Mouse (Mus musculus): ENCODE data around the gene Ccdc88b. TPM values are rescaled to one million over a fixed set of nuclear protein-coding genes. Genes with fewer than 3 reads are reported as not detected.
A peak's percentile ranks its signal among the peaks of the same experiment; 100 is the strongest.

The Ccdc88b gene
- total RNA-seq, 4 experiments from 2014 or later = 0.29 to 0.70 (median 0.46) TPM

DNA sequence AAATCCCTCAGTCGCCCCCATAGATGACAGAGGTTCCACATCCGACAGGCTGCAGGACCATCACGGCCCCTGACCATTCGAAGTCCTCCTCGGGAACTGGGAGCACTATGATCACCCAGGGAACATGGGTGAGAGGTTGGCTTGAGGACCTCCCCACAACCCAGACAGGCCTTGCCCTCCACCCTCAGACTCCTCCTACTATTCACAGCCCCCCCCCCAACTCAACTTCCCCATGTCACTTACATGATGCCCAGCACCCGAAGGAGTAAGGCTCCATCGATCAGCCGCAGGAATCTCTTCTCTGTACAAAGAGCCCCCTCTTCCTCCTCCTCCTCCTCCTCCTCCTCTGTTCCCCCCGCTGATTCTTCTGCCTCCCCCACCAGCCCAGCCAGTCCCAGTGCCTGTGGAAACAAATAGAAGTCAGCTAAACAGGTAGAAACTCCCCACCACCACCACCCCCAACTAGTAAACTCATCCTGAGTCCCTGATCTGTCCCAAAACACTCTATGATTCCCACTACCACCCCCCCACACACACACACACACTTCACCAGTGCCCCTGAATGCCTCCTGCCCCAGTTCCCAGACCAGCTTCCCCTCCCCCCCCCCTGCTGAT lies 513 bp downstream of the Ccdc88b start:
- DNase-seq (ENCODE audit: low spot score in 2 of 2) = no peak

DNA sequence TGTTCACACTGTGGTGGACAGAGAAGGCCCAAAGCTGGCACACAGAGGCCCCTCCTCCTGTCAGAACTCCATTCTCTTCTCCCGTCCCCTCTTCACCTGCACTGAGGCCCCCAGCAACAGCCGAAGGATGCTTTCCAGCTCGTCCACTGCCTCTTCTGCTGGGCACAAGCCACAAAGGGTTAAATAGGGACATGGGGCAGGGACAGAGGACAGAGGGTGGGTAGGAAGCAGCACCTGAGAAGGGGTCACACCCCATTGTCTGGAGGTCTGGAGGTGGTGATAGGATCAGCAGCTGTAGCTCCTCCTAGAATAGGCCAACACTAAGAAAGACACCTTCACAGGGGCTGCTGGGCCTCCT lies 1.0 kb downstream of the Ccdc88b start:
- no peak for DNase-seq (ENCODE audit: low spot score in 2 of 2)

DNA sequence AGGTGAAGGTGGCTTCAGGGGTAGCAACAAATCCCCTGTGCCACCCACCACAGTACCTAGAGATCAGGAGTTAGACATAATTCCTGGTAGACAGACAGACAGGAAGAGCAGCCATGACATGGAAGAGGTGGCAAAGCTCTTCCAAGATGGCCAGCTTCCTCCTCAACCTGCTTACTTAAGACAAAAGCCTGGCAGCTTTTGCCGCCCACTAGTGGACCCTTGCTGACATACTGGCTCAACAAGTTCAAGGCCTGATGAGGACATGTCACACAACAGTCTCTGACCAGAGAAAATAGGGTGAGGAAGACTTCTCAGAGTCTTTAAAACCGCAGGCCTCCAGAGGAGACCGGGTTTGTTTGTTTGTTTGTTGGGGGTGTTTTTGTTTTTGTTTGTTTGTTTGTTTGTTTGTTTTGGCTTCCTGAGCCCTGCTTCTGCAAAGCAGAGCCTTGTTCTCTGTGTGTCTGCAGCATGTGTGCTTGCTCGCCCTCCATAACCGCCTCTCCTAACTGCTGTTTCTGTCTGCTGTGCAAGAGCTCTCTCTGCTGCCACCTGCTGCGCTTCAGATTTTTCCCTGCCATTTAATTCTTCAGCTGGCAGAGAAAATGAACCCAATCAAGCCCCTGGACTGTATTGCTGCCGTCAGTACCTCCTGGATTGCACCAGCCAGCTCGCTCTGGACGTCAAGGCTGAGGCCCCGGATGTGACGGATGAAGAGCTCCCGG lies 1.6 kb downstream of the Ccdc88b start:
- no peak for DNase-seq (ENCODE audit: low spot score in 2 of 2)

DNA sequence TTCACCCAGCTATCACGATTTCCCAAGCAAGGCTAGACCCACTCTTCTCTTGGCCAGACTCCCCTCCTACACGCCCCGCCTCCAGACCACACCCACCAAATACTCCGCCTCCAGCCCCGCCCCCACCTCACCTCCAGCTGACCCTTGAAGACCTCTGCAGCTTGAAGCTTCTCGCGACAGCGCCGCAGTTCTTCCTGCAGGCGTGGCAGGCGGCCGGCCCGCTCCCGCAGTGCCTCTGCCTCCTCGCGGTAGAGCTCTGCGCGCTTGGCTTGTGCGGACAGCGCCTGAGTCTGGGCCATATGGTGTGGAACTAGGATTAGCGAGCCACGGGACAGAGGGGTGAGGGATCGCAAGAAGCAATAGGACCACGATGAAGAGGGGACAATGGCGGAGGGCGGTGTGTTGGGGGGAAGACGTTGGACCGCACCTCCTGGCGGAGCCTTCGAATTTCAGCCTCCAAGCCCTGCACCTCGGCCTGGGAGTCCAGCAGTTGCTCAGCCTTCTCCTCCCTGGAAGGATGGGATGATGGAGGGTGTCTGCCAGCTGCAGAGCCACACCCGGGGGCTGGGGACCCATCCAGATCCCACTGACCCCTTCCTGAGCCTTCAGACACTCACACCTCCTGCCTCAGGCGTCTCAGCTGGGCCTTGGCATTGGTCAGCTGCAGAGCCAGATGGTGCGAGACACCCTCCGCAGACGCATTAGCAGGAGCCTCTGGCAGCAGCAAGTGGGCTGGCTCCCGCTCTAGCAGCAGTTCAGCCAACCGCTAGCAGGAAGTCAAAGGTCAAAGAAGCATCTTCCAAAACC lies 2.6 kb downstream of the Ccdc88b start:
- peak in 1 of 2 experiments; percentile 39 for DNase-seq (ENCODE audit: low spot score in 2 of 2)

DNA sequence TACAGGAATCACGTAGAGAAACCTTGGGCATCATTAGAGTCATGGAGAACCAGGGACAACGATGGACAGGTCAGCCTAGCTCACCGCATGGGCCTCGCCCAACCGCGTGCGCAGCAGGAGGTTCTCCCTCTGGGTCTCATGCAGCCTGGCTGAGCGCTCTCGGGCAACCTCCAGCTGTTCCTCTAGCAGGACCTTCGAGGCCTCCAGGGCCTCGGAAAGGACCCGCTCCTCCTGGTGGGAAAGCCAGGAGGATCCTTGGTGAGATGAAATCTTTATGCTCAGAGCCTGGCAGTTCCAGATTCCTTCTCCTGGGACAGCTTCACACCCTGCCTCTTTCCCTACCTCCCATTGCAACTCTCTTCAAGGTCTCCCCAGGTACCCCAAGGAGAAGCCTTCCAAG lies 3.4 kb downstream of the Ccdc88b start:
- DNase-seq (ENCODE audit: low spot score in 2 of 2) = no peak

DNA sequence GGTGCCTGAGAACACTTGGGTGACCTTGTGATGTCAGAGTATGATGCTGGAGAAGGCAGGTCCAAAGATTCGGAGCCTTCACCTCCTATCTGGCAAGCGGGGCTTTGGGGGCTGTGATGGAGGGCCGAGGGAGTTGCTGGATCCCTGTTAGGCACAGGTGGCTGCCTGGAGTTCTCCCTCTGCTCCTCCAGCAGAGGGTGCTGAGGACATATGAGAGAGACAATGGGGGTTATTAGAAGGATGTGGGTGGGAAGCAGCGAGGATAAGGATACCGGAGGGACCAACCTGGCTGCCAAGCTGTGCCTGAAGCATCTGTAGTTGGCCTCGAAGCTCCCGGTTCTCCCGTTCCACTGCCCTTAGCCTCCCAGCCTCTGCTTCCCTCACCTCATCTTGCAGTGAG lies 4.1 kb downstream of the Ccdc88b start:
- DNase-seq (ENCODE audit: low spot score in 2 of 2) = no peak

DNA sequence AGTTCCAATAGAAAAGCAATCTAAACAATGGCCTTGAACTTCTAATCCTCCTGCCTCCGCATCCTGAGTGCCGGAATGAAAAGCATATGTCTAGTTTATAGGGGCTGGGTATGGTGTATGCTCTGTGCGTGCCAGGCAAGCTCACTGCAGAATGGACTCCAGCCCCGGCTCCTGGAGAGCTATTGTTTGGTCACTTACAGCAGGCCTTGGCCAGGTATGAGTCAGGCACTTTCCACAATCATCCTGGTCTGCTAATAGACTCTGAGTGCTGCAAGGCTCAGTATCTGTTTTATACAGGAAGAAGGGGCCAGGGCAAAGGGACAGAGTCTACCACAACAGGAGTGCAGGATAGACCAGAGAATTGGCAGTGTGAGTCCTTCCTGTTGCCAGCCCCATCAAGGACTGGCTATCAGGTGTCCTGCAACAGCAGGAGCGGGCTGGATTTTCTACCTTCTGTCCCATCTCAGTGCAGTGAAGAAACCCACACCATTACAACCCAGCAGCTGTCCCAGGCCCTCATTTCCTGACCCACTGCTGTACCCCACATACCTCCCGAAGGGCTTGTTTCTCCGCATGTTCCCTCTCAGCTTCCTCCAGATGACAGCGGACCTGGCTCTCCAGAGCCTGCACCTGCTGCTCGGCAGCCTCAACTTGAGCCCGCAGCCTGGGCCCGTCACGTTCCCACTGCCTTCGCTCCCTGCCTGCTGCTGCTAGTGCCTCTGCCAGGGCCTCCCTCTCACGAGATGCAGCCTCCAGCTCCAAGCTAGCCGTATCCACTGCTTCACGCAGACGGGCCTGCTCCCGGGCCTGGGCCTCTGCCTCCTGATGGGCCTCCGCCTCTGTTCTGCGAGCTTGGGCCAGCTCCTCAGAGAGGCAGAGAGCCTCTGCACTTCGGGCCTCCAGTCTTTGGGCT lies 5.4 kb downstream of the Ccdc88b start:
- DNase-seq (ENCODE audit: low spot score in 2 of 2) = no peak

DNA sequence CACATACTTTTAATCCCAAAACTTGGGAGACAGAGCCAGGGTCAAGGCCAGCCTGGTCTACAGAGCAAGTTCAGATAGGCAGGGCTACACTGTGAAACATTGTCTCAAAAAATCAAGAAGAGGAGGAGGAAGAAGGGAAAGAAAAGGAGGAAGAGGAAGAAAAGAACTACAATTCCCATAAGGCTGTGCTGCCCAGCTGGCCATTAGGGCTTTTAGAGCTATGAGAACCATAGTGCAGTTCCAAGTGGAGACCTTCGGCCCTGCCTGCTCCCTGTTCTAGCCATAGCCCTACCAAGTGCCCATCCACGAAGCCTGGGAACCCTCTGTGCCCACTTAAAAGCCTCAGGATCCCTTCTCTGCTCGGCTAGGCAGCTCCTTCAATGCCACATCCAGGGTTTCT lies 6.5 kb downstream of the Ccdc88b start:
- DNase-seq (ENCODE audit: low spot score in 2 of 2) = no peak

DNA sequence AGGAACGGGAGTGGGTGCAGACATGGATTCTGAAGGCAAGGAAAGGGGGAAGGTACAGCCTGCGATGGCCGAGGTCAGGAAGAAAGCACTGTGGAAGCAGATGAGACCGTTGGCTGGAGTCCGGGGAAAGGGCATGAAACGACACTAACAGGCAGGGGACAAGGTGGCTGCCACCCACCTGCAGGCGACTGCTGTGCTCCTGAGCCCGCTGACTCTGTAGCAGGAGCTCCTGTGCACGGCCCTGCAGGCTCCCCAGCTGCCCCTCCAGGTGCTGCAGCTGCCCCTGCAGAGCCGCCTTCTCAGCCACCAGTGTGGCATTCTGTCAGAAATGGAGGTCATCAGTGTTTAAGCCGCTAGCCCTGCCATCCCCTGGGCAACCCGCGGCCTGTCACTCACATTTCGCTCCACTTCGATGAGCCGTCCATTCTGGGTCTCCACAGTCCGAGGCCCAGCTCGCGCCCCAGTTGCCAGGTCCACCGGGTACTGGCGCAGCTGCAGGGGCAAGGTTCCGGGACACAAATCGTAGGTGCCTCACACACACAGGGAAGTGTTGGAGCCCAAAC lies 8.4 kb downstream of the Ccdc88b start:
- DNase-seq (ENCODE audit: low spot score in 2 of 2) = no peak

DNA sequence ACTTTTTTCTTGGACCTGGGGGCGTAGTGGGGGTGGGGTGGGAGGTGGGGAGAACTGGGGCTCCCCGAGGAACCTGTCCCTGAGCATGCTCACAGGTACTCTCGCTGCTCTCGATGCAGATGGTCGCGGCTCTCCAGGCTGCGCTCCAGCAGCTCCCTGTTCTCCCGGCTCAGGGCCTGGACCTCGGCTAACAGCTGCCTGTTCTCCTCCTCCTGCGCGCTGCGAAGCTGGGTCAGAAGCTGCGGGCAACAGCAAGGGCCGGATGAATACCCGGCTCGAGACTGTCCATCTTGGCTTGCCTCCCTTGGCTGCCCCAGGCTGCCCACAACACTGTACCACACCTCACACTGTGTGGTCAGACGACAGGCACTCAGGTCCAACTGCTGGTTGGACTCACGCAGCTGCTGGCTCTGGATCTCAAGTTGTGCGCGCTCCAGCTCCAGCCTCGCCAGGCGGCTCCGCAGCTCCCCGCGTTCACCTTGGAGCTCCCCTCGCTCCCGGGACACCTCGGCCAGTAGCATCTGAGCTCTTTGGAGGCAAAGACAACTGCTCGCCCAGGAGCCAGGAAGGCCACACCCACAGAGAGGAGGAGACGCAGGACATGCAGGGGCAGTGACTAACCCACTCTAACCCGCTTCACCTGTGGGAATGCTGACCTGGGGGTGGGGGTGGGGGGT lies 10.0 kb downstream of the Ccdc88b start:
- no peak for DNase-seq (ENCODE audit: low spot score in 2 of 2)

DNA sequence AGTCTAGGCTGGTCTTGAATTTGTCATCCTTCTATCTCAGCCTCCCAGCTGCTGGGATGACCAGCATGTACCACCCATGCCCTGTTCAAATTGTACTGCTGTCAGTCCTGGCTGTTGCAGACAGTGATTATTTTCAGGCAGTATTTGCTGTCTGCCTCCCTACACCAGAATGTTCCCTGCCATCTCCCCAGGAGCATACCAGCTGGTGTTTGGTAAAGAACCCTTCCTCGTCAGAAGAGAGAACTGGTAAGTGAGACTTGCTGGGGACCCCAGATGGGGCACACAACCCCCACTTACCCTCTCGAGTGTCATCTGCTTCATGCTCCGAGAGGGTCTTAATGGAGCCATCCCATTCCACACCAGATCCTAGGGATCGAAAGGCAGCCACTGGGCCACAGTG lies 12.0 kb downstream of the Ccdc88b start:
- DNase-seq (ENCODE audit: low spot score in 2 of 2) = no peak

DNA sequence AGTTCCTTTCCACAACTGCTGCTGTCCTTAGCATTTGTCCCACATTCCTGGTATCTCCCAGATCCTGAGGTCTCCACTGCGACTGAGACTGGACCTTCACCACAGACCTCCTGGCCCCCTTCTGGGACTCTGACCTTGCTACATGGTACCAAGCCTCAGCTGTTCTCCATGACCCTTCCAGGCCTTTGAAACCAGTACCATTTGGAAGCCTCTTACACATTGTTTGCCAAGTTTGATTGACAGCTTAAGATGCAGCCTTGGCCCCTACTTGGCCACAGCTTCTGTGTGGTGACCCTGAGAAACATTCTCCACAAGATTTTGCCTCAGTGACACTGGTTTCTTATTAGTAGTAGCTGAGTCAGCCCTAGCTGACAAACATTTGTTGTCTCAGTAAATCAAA lies 15.7 kb downstream of the Ccdc88b start:
- no peak for DNase-seq (ENCODE audit: low spot score in 2 of 2)

DNA sequence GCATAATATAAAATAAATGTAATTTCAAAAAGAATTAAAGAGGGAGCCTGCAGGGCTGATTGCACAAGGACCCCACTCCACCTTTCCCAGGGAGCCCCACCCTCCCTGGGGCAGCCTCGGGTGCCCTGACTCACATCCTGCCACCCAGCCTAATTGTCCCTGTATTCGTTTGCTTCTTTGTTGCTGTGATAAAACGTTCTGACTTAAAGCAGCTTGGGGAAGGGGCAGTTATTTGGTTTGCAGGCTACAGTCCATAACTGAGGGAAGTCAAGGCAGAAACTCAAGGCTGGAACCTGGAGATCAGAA lies 16.8 kb downstream of the Ccdc88b start:
- no peak for DNase-seq (ENCODE audit: low spot score in 2 of 2)

DNA sequence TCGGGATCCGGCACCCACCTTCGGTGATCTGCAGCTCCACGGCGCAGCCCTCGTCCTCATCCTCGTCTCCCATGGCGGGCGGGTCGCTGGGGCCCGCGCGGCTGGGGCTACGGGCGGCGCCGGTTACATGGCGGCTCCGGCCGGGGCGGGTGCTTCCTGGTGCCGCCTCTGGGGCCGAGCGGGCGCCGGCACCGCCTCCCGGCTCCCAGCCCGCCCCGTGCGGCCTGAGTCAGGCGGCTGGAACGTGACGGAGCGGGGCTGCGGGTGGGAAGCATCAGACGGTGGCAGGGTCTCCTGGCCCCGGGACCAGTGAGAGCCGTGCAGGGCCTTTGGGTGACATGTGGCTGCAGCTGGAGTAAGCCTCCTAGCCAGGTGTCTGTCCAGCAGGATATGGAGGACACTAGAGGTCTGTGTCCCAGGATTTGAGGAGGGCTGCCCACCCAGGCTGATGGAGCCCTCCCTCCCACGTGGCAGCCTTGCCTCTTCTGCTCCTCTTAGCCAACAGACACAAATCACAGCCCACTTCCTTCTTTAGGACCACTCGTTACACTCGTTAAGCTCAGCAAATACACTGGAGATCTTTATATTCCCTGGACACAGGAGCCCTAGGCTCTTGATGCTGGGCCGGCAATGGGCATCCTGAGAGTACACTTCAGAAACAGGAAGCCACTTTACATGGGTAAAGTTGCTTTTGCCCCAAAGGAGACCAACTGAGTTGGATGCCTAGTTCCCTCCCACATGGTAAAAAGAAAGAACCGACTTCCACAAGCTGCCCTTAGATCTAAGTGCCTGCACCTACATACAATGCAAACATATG lies 17.3 kb downstream of the Ccdc88b start, which contains the start of gene Rps6ka4:
Rps6ka4 (minus strand) TSS at position 162 of the 817 bp plus-strand sequence.
- DNase-seq (ENCODE audit: low spot score in 2 of 2) = peak; percentile 55 to 61

DNA sequence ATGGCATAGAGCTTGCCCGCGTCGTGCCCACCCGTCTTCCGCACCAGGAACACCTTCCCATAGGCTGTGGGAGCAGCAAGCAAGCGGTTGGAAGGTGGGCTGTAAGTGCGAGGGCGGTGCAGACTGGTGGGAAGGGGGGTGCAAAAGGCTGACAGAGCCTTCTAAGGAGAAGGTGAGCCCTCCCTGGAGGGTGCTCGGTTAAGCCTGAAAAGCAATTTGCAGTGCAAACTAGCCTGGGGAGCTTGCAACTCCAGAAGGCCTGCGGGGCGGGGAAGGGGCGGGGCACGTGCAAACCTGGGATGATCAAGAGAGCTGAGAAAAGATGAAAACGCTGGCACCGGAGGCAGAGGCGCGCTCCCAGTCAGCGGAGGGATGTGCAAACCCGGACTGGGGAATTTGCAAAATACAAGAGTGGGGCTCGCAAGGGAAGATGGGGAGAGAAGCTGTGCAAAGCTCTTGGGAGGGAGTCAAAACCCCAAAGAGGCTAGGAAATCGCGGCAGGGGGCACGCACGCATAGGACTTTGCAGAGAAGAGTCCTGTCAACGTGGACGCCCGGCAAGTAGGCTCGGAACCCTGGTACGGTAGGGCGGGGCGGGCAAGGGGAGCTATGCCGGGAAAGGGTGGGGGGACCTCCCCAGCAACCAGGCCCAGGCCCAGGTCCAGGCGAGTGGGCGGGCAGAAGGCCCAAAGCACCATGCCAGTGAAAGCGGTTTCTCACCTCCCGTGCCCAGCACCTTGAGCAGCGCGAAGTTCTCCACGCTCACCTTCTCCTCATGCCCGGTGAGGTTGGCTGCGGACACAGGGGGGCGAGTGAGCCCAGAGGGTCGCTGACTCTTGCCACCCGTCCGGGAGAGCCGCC lies 18.2 kb downstream of the Ccdc88b start:
- DNase-seq (ENCODE audit: low spot score in 2 of 2) = no peak

DNA sequence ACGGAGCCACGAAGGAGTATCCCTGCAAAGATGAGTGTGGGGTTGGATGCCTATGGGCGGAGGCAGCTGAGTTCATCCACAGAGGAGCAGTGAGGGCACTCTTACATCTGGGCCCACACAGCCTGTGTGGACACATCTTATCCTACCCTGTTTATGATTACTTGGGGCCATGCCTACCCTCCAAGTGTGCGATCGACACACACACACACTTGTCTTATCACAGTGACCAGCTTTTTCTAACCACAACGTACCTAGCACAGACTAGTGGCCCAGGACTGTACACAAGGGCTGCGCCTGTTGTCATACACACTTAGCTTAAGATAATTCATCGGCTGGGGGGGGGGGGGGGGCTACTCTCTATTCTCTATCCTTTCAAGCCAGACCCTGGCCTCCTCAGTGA lies 25.6 kb downstream of the Ccdc88b start:
- DNase-seq (ENCODE audit: low spot score in 2 of 2) = no peak

DNA sequence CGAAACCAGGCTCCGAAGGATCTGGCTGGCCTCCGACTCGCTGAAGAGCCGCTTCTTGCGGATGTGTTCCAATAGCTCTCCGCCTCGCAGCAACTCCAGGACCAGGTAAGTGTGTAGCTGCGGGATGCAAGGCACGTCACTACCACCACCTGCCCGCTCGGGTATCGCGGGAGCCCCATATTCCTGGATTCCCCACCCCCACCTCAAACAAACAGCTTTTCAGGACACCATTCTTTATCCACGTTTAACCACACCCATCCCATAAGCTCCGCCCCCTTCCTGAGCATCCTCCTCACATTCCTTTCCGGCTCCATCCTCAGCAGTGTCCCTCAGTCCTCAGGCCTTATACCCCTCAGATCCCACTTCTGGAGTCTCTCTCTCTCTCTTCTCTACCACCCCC lies 26.7 kb downstream of the Ccdc88b start:
- DNase-seq (ENCODE audit: low spot score in 2 of 2) = no peak

DNA sequence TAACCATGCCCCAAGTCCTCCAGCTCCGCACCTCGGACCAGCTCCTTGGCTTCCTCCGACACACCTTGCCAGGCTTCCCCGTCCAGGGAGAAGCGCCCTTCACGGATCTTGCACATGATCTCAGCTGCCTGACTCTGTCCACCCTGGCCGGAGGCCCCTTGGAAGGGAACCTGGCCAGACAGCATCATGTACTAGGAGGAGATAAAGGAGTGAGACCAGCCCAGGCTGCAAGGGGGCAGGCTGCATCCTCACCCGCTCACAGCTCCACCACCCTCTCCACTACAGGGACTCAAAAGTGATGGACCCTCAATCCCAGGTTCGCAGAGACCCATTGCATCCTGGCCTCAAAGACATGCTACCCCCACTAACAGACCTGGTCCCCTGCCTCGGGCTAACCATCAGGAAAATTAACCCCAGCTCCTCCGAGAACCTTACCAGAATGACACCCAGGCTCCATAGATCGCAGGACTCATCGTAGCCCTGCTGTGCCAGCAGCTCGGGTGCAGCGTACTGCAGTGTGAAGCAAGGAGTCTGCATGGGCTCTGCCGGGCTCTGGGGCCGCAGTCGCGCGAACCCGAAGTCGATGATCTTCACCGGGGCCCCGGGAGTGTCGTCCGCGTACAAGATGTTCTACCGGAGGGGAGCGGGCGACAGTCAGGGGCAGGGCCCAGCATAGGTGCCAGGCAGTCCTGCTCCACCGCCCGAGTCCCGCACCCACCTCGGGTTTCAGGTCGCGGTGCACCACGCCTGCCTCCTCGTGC lies 27.3 kb downstream of the Ccdc88b start:
- DNase-seq (ENCODE audit: low spot score in 2 of 2) = no peak

Measured in gastrocnemius, adult 8-10 months (tissue).